Mouse (Mus musculus): ENCODE measurements around the gene Fam129a. TPM values are rescaled to one million over a fixed set of nuclear protein-coding genes. Genes with fewer than 3 reads are reported as not detected.

Fam129a gene
- polyA plus RNA-seq, 1 experiment from 2014 or later, result 0.33 TPM

DNA sequence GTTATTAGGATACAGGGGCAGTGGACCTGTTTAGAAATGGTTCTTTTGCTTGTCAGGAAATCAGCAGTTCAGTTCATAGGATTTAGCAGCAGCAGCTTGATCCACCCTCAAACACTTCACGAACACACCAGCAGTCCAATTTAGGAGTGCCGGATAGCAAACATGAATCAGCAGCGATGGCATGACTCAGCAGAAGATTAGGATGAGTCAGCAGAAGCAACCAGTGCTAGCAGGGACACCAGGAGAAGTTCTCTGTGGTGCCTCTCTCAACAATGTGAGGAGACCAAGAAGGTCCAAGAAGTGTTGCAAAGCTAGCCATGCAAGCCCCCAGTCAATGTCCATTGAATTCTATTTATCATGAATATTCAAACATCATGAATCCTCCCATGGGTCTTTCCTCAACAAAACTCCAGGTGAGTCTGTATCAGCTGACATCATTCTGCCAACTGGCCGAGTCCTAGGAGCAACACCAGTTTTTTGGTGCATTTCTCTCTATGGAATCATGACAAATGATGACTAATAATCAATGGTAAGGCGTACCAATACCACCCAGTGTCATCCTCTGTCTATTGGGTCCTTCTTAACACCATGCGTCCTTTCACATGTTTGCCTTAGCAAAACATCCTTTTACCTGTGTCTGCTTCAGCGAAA is 45.7 kb downstream of the Fam129a start:
- 93% methylated on average over 7 of the region's 7 CpGs for WGBS
- Histone ChIP-seq H3K4me3 (ENCODE audit: low read depth, low read length) (no peak overlapping the region), H3K27me3 (replicated peaks; ENCODE audit: control insufficient read depth, insufficient read depth, low read length) (no peaks in the 10 kb centered on the region)

DNA sequence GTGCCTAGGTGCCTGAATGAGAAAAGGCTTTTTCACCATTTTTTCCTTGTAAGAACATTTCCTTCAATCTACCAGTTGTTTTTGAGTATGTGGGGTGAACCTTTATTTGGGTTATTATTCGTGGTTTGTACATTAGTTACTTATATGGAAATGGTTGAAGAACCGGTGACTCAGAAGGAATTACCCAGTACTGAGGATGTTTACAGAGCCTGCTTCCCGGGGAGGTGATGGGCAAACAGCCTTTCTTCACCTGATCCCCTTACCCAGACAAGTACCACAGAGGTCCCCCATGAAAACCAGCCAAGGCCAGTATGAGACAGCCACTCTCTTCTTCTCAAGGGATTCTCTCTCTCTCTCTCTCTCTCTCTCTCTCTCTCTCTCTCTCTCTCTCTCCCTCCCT is 47.3 kb downstream of the Fam129a start:
- no peaks in the 10 kb centered on the region for H3K36me3 ChIP-seq (ENCODE audit: control insufficient read depth, insufficient read depth, low read length)
- DNase-seq (ENCODE audit: low spot score), result no peak
- no peaks in the 10 kb centered on the region for H3K9me3 ChIP-seq (replicated peaks; ENCODE audit: control insufficient read depth, low read length)
- H3K4me1 ChIP-seq (ENCODE audit: control insufficient read depth, insufficient read depth, low read length), result no peaks in the 10 kb centered on the region
- no peak overlapping the region for H3K27ac ChIP-seq (ENCODE audit: low read depth, low read length)
- no peak for ATAC-seq
- no peak overlapping the region for H3K4me2 ChIP-seq (ENCODE audit: low read length)
- WGBS, result 82% methylated on average over 3 of the region's 3 CpGs
- H3K4me3 ChIP-seq (ENCODE audit: low read depth, low read length), result no peak overlapping the region
- no peak overlapping the region for H3K9ac ChIP-seq (ENCODE audit: low read length)
- H3K27me3 ChIP-seq (replicated peaks; ENCODE audit: control insufficient read depth, insufficient read depth, low read length), result no peaks in the 10 kb centered on the region

More for the DNA sequence above, 45.7 kb downstream of the Fam129a start:
- no peaks in the 10 kb centered on the region for H3K4me1 ChIP-seq (ENCODE audit: control insufficient read depth, insufficient read depth, low read length)
- no peak overlapping the region for H3K9ac ChIP-seq (ENCODE audit: low read length)
- ATAC-seq (no peak), DNase-seq (ENCODE audit: low spot score) (no peak)
- H3K9me3 ChIP-seq (replicated peaks; ENCODE audit: control insufficient read depth, low read length), result no peaks in the 10 kb centered on the region
- no peaks in the 10 kb centered on the region for H3K36me3 ChIP-seq (ENCODE audit: control insufficient read depth, insufficient read depth, low read length)
- no peak overlapping the region for H3K4me2 ChIP-seq (ENCODE audit: low read length)
- H3K27ac ChIP-seq (ENCODE audit: low read depth, low read length), result no peak overlapping the region

- no peak overlapping the region for H3K27ac ChIP-seq (ENCODE audit: low read depth, low read length)
- DNase-seq (ENCODE audit: low spot score) (no peak), ATAC-seq (no peak)
- 71% methylated on average over 8 of the region's 8 CpGs for WGBS
- no peak overlapping the region for H3K4me2 ChIP-seq (ENCODE audit: low read length)
- H3K27me3 ChIP-seq (replicated peaks; ENCODE audit: control insufficient read depth, insufficient read depth, low read length), result no peaks in the 10 kb centered on the region
- no peaks in the 10 kb centered on the region for H3K4me1 ChIP-seq (ENCODE audit: control insufficient read depth, insufficient read depth, low read length)
- H3K4me3 ChIP-seq (ENCODE audit: low read depth, low read length), result no peak overlapping the region
- H3K36me3 ChIP-seq (ENCODE audit: control insufficient read depth, insufficient read depth, low read length), result no peaks in the 10 kb centered on the region
- no peak overlapping the region for H3K9ac ChIP-seq (ENCODE audit: low read length)
- H3K9me3 ChIP-seq (replicated peaks; ENCODE audit: control insufficient read depth, low read length), result no peaks in the 10 kb centered on the region
Measured at GRCm38 (mm10) chr1:151619281-151619711, 48.3 kb downstream of the Fam129a start.

- Histone ChIP-seq H3K4me3 (ENCODE audit: low read depth, low read length) (no peak overlapping the region), H3K4me2 (ENCODE audit: low read length) (no peak overlapping the region), H3K4me1 (ENCODE audit: control insufficient read depth, insufficient read depth, low read length) (no peaks in the 10 kb centered on the region), H3K27ac (ENCODE audit: low read depth, low read length) (no peak overlapping the region), H3K27me3 (replicated peaks; ENCODE audit: control insufficient read depth, insufficient read depth, low read length) (no peaks in the 10 kb centered on the region), H3K36me3 (ENCODE audit: control insufficient read depth, insufficient read depth, low read length) (no peaks in the 10 kb centered on the region), H3K9ac (ENCODE audit: low read length) (no peak overlapping the region), H3K9me3 (replicated peaks; ENCODE audit: control insufficient read depth, low read length) (no peaks in the 10 kb centered on the region)
- DNase-seq (ENCODE audit: low spot score) (no peak), ATAC-seq (no peak)
Measured at GRCm38 (mm10) chr1:151620730-151621129, 49.7 kb downstream of the Fam129a start.

DNA sequence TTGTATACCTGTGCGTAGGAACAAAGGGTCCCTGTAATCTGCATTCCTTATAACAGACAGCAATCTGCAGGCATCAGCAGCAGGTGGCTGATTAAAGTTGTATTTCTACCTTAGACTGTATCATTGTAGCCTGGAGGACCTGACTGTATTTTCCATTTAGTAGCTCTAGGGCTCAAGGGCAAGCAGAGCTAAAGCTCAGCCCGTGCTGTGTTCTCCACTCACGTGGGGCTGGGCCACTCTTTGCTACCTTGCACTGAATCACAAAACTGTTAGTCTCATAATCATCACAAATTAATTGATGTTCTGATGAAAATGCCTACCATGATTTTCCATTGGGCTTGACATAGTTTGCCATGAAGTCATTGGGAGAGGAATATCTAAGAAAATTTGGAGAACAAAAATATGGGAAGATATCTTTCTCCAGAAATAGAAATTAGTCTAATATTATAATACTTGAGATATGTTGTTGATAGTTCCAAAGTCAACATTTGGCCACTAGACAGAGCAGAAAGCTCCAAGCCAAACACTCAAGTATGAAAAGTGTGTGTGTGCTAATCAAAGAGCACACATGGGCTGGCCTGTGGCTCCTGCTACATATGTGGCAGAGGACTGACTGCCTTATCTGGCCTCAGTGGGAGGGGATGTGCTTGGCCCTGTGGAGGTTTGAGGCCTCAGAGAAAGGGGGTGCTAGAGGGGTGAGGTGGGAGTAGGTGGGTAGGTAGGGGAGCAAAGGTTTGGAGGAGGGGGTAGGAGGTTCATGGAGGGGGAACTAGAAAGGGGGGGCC is 53.6 kb downstream of the Fam129a start:
- no peaks in the 10 kb centered on the region for H3K9me3 ChIP-seq (replicated peaks; ENCODE audit: control insufficient read depth, low read length)
- H3K9ac ChIP-seq (ENCODE audit: low read length), result no peak overlapping the region
- WGBS, result 76% methylated on average over 3 of the region's 3 CpGs
- no peak for ATAC-seq
- no peak overlapping the region for H3K4me3 ChIP-seq (ENCODE audit: low read depth, low read length)
- no peaks in the 10 kb centered on the region for H3K36me3 ChIP-seq (ENCODE audit: control insufficient read depth, insufficient read depth, low read length)
- H3K4me1 ChIP-seq (ENCODE audit: control insufficient read depth, insufficient read depth, low read length), result peaks cover 13% of the 10 kb centered on the region; the same call in 1 of the 2 replicates
- no peak overlapping the region for H3K4me2 ChIP-seq (ENCODE audit: low read length)
- DNase-seq (ENCODE audit: low spot score), result no peak
- no peak overlapping the region for H3K27ac ChIP-seq (ENCODE audit: low read depth, low read length)
- no peaks in the 10 kb centered on the region for H3K27me3 ChIP-seq (replicated peaks; ENCODE audit: control insufficient read depth, insufficient read depth, low read length)

- DNase-seq (ENCODE audit: low spot score) (no peak), ATAC-seq (no peak)
- Histone ChIP-seq H3K9me3 (replicated peaks; ENCODE audit: control insufficient read depth, low read length) (no peaks in the 10 kb centered on the region), H3K4me1 (ENCODE audit: control insufficient read depth, insufficient read depth, low read length) (peaks cover 13% of the 10 kb centered on the region; the same call in 1 of the 2 replicates), H3K27ac (ENCODE audit: low read depth, low read length) (no peak overlapping the region), H3K4me3 (ENCODE audit: low read depth, low read length) (no peak overlapping the region), H3K9ac (ENCODE audit: low read length) (no peak overlapping the region), H3K27me3 (replicated peaks; ENCODE audit: control insufficient read depth, insufficient read depth, low read length) (no peaks in the 10 kb centered on the region), H3K36me3 (ENCODE audit: control insufficient read depth, insufficient read depth, low read length) (no peaks in the 10 kb centered on the region), H3K4me2 (ENCODE audit: low read length) (no peak overlapping the region)
- 83% methylated on average over 4 of the region's 4 CpGs for WGBS
Measured at GRCm38 (mm10) chr1:151625260-151625659, 54.3 kb downstream of the Fam129a start.

DNA sequence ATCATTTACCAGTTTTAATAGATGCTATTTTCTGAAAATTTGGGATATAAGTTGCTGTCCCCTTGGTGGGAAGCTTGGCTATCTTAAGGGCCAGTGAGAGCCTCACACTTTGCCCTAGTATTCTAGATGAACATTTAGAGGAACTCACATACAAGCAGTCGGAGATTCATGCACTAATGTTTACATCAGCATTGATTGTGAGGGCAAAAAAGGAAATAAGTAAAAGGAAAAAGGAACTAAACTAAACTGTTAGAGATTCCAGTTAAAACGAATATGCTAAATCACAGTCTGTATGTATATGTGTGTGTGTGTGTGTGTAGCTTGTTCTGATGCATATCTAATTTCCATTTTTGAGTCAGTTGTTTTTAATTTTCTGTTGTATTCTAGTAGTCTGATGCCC is 54.7 kb downstream of the Fam129a start:
- WGBS, result 88% methylated on average over 2 of the region's 2 CpGs
- DNase-seq (ENCODE audit: low spot score) (no peak), ATAC-seq (no peak)
- no peak overlapping the region for H3K4me3 ChIP-seq (ENCODE audit: low read depth, low read length)
- no peaks in the 10 kb centered on the region for H3K9me3 ChIP-seq (replicated peaks; ENCODE audit: control insufficient read depth, low read length)
- no peak overlapping the region for H3K4me2 ChIP-seq (ENCODE audit: low read length)
- H3K27ac ChIP-seq (ENCODE audit: low read depth, low read length), result no peak overlapping the region
- H3K27me3 ChIP-seq (replicated peaks; ENCODE audit: control insufficient read depth, insufficient read depth, low read length), result no peaks in the 10 kb centered on the region
- no peaks in the 10 kb centered on the region for H3K36me3 ChIP-seq (ENCODE audit: control insufficient read depth, insufficient read depth, low read length)
- H3K9ac ChIP-seq (ENCODE audit: low read length), result no peak overlapping the region
- H3K4me1 ChIP-seq (ENCODE audit: control insufficient read depth, insufficient read depth, low read length), result peaks cover 13% of the 10 kb centered on the region; the same call in 1 of the 2 replicates

- peak; percentile 86 for ATAC-seq
- no peak overlapping the region for H3K4me3 ChIP-seq (ENCODE audit: low read depth, low read length)
- WGBS, result 23% methylated on average over 4 of the region's 4 CpGs
- H3K4me2 ChIP-seq (ENCODE audit: low read length), result no peak overlapping the region
- H3K27me3 ChIP-seq (replicated peaks; ENCODE audit: control insufficient read depth, insufficient read depth, low read length), result no peaks in the 10 kb centered on the region
- no peaks in the 10 kb centered on the region for H3K36me3 ChIP-seq (ENCODE audit: control insufficient read depth, insufficient read depth, low read length)
- peak; percentile 87 for DNase-seq (ENCODE audit: low spot score)
- H3K9ac ChIP-seq (ENCODE audit: low read length), result no peak overlapping the region
- H3K9me3 ChIP-seq (replicated peaks; ENCODE audit: control insufficient read depth, low read length), result no peaks in the 10 kb centered on the region
- peaks cover 13% of the 10 kb centered on the region; the same call in 1 of the 2 replicates for H3K4me1 ChIP-seq (ENCODE audit: control insufficient read depth, insufficient read depth, low read length)
- no peak overlapping the region for H3K27ac ChIP-seq (ENCODE audit: low read depth, low read length)
Measured at GRCm38 (mm10) chr1:151626631-151627030, 55.6 kb downstream of the Fam129a start.

- no peaks in the 10 kb centered on the region for H3K36me3 ChIP-seq (ENCODE audit: control insufficient read depth, insufficient read depth, low read length)
- no peak overlapping the region for H3K9ac ChIP-seq (ENCODE audit: low read length)
- DNase-seq (ENCODE audit: low spot score) (no peak), ATAC-seq (peak; percentile 47)
- H3K4me3 ChIP-seq (ENCODE audit: low read depth, low read length), result no peak overlapping the region
- H3K4me1 ChIP-seq (ENCODE audit: control insufficient read depth, insufficient read depth, low read length), result peaks cover 14% of the 10 kb centered on the region; the same call in 1 of the 2 replicates
- H3K27ac ChIP-seq (ENCODE audit: low read depth, low read length), result 0 out of 2 replicates have a peak overlapping the region, but pooled peaks have one; percentile 36
- H3K27me3 ChIP-seq (replicated peaks; ENCODE audit: control insufficient read depth, insufficient read depth, low read length), result no peaks in the 10 kb centered on the region
- H3K9me3 ChIP-seq (replicated peaks; ENCODE audit: control insufficient read depth, low read length), result no peaks in the 10 kb centered on the region
- WGBS, result 38% methylated on average over 3 of the region's 3 CpGs
- no peak overlapping the region for H3K4me2 ChIP-seq (ENCODE audit: low read length)
Measured at GRCm38 (mm10) chr1:151627141-151627540, 56.2 kb downstream of the Fam129a start.

All from forebrain, embryonic 14.5 days (tissue).